Mouse (Mus musculus): ENCODE results near the gene Nt5c3b. TPM values are rescaled to one million over a fixed set of nuclear protein-coding genes. Genes with fewer than 3 reads are reported as not detected.

Gene Nt5c3b
- polyA plus RNA-seq, 1 experiment from 2014 or later = 110 TPM

DNA sequence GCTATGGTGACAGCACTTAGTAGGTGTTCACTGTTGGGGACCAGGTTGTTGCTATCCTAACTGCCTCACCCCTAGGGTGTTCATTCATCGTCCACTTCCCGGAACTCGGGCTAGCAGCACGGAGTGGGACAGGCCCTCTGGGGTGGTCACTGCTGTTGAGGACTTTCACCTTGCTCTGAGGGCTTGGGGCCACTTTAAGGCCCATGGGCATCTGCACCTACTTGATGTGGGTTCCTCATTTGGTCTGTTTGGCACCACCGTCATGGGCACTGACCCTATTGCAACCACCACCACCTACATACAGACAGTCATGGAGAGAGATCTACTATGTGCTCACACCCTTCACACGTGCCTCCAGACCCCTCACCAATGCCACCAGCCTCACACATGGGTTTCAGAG is 54.5 kb downstream of the Nt5c3b start:
- Histone ChIP-seq H3K4me2 (no peak overlapping the region), H3K9ac (no peak overlapping the region)
- 94% methylated on average over 6 of the region's 6 CpGs for WGBS

DNA sequence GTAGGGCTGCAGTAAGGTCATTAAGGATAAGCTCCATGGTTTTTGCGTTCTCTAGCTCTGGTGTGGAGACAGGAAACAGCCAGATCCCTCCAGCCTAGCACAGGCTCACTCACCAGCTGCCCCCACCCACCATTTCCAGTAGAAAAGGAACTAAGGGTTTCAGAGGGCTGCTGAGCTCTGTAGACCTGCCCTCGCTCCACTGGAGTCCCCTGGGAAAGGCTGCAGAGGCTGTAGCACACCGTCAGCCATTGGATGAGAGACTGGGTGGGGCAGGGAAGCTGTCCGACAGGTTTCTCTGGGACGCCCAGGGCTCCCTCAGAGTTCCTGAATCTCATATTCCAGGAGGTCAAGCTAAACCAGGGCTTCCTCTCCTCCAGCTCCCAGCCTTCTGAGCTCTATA is 55.0 kb downstream of the Nt5c3b start:
- Histone ChIP-seq H3K9me3 (no peaks in the 10 kb centered on the region), H3K4me2 (no peak overlapping the region), H3K4me3 (no peak overlapping the region), H3K36me3 (peaks cover 46% of the 10 kb centered on the region), H3K9ac (no peak overlapping the region), H3K27me3 (no peaks in the 10 kb centered on the region), H3K4me1 (replicated peaks) (peaks cover 41% of the 10 kb centered on the region), H3K27ac (replicated peaks) (no peak overlapping the region)
- no peak for ATAC-seq (ENCODE audit: low read depth)
- 56% methylated on average over 5 of the region's 5 CpGs for WGBS

More for the DNA sequence above, 54.5 kb downstream of the Nt5c3b start:
- Histone ChIP-seq H3K4me3 (no peak overlapping the region), H3K9me3 (no peaks in the 10 kb centered on the region), H3K27ac (replicated peaks) (no peak overlapping the region), H3K4me1 (replicated peaks) (peaks cover 41% of the 10 kb centered on the region), H3K36me3 (peaks cover 41% of the 10 kb centered on the region), H3K27me3 (no peaks in the 10 kb centered on the region)
- no peak for ATAC-seq (ENCODE audit: low read depth)

- no peak overlapping the region for H3K4me3 ChIP-seq
- H3K36me3 ChIP-seq = peaks cover 60% of the 10 kb centered on the region
- no peak for ATAC-seq (ENCODE audit: low read depth)
- H3K27ac ChIP-seq (replicated peaks) = no peak overlapping the region
- no peak overlapping the region for H3K9ac ChIP-seq
- no peaks in the 10 kb centered on the region for H3K9me3 ChIP-seq
- no peak overlapping the region for H3K4me2 ChIP-seq
- H3K4me1 ChIP-seq (replicated peaks) = peaks cover 25% of the 10 kb centered on the region
- no peaks in the 10 kb centered on the region for H3K27me3 ChIP-seq
- WGBS = 86% methylated on average over 3 of the region's 3 CpGs
Measured at GRCm38 (mm10) chr11:100385016-100385415, 56.6 kb downstream of the Nt5c3b start.

DNA sequence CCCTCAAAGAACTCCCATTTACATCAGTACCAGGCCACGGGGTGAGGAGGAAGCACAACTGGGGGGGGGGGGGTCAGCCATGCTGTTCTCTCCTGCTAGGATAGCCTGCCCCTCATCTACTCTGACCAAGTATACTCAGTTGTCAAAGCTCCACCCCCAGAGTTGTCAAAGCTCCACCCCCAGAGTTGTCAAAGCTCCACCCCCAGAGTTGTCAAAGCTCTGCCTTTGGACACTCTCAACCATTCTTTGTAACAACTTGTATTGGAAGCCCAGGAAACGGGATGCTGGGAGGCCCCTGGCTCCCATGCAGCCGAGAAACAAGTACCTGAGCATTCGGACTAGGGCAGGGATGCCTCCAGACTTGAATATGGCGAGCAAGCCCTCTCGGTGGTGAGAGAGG is 58.9 kb downstream of the Nt5c3b start:
- 82% methylated on average over 6 of the region's 6 CpGs for WGBS
- H3K4me2 ChIP-seq = no peak overlapping the region
- no peaks in the 10 kb centered on the region for H3K27me3 ChIP-seq
- no peak for ATAC-seq (ENCODE audit: low read depth)
- H3K4me3 ChIP-seq = no peak overlapping the region
- peaks cover 83% of the 10 kb centered on the region for H3K36me3 ChIP-seq
- peaks cover 8% of the 10 kb centered on the region for H3K4me1 ChIP-seq (replicated peaks)
- no peaks in the 10 kb centered on the region for H3K9me3 ChIP-seq
- H3K9ac ChIP-seq = no peak overlapping the region
- no peak overlapping the region for H3K27ac ChIP-seq (replicated peaks)

GRCm38 (mm10) chr11:100379311-100379710 is 62.3 kb downstream of the Nt5c3b start:
- ATAC-seq (ENCODE audit: low read depth) = no peak
- Histone ChIP-seq H3K36me3 (peaks cover 89% of the 10 kb centered on the region), H3K4me2 (no peak overlapping the region), H3K9ac (no peak overlapping the region), H3K27me3 (no peaks in the 10 kb centered on the region), H3K27ac (replicated peaks) (no peak overlapping the region), H3K9me3 (no peaks in the 10 kb centered on the region), H3K4me1 (replicated peaks) (no peaks in the 10 kb centered on the region), H3K4me3 (no peak overlapping the region)
- 95% methylated on average over 4 of the region's 4 CpGs for WGBS

DNA sequence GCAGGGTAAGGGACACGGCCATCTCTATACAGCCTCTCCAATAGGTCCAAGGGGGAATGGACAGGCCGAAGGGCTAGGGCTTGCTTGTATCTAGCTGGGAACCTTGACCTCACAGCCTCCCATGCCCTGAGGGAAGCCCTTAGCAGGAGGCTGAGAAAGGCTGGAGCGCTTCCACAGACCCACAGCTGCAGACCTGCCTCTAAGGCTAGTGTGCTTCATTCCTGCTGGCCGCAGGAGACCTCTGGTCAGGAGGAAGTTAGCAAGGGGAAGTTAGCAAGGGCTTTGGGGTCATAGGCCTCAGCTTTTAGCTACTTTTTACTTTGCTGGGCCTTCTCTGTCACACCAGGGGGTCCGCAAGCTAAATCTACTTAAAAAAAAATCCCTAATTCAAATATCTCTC is 63.2 kb downstream of the Nt5c3b start:
- Histone ChIP-seq H3K27ac (replicated peaks) (no peak overlapping the region), H3K4me2 (no peak overlapping the region), H3K4me1 (replicated peaks) (no peaks in the 10 kb centered on the region), H3K4me3 (no peak overlapping the region), H3K9ac (no peak overlapping the region), H3K27me3 (no peaks in the 10 kb centered on the region), H3K36me3 (peaks cover 90% of the 10 kb centered on the region), H3K9me3 (no peaks in the 10 kb centered on the region)
- WGBS = 93% methylated on average over 5 of the region's 5 CpGs
- ATAC-seq (ENCODE audit: low read depth) = no peak

DNA sequence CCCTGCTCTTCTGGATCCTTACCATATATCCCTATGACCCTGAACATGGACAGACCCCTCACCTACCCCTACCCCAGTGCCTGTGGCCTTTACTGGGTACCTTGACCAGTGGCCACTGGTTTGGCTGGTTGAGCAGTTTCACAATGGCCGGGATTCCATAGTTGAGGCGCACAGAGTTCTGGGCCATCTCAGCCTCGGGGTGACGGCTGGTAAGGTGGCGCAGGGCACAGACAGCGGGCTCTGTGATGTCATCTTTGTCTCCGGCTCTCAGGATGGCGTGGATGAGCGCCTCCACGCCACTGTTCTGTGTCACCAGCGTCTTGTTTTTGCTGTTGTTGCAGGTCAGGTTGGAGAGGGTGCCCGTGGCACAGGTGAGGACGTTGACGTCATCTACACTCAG is 63.6 kb downstream of the Nt5c3b start:
- Histone ChIP-seq H3K36me3 (peaks cover 89% of the 10 kb centered on the region), H3K9ac (no peak overlapping the region), H3K4me2 (no peak overlapping the region), H3K4me3 (no peak overlapping the region), H3K27ac (replicated peaks) (no peak overlapping the region), H3K9me3 (no peaks in the 10 kb centered on the region), H3K27me3 (no peaks in the 10 kb centered on the region), H3K4me1 (replicated peaks) (no peaks in the 10 kb centered on the region)
- WGBS = 95% methylated on average over 14 of the region's 14 CpGs
- ATAC-seq (ENCODE audit: low read depth) = no peak

GRCm38 (mm10) chr11:100376746-100377389 is 64.7 kb downstream of the Nt5c3b start:
- H3K4me2 ChIP-seq = no peak overlapping the region
- no peak overlapping the region for H3K27ac ChIP-seq (replicated peaks)
- peaks cover 88% of the 10 kb centered on the region for H3K36me3 ChIP-seq
- H3K9me3 ChIP-seq = no peaks in the 10 kb centered on the region
- 92% methylated on average over 21 of the region's 21 CpGs for WGBS
- H3K27me3 ChIP-seq = no peaks in the 10 kb centered on the region
- H3K4me1 ChIP-seq (replicated peaks) = no peaks in the 10 kb centered on the region
- no peak overlapping the region for H3K4me3 ChIP-seq
- no peak overlapping the region for H3K9ac ChIP-seq
- ATAC-seq (ENCODE audit: low read depth) = no peak

- WGBS = 64% methylated on average over 4 of the region's 4 CpGs
- peaks cover 90% of the 10 kb centered on the region for H3K36me3 ChIP-seq
- no peak overlapping the region for H3K4me2 ChIP-seq
Measured at GRCm38 (mm10) chr11:100376005-100376404, 65.6 kb downstream of the Nt5c3b start.

GRCm38 (mm10) chr11:100375127-100375526 is 66.5 kb downstream of the Nt5c3b start:
- H3K4me3 ChIP-seq = no peak overlapping the region
- no peaks in the 10 kb centered on the region for H3K27me3 ChIP-seq
- WGBS = 92% methylated on average over 9 of the region's 9 CpGs
- no peak for ATAC-seq (ENCODE audit: low read depth)
- H3K9me3 ChIP-seq = no peaks in the 10 kb centered on the region
- H3K9ac ChIP-seq = no peak overlapping the region
- H3K4me1 ChIP-seq (replicated peaks) = no peaks in the 10 kb centered on the region
- H3K27ac ChIP-seq (replicated peaks) = no peak overlapping the region
- no peak overlapping the region for H3K4me2 ChIP-seq
- H3K36me3 ChIP-seq = peaks cover 89% of the 10 kb centered on the region

More at GRCm38 (mm10) chr11:100376005-100376404, 65.6 kb downstream of the Nt5c3b start:
- Histone ChIP-seq H3K9ac (no peak overlapping the region), H3K9me3 (no peaks in the 10 kb centered on the region), H3K27me3 (no peaks in the 10 kb centered on the region), H3K4me1 (replicated peaks) (no peaks in the 10 kb centered on the region), H3K4me3 (no peak overlapping the region), H3K27ac (replicated peaks) (no peak overlapping the region)
- no peak for ATAC-seq (ENCODE audit: low read depth)

Small RNAs within 50 kb of the gene (microRNA-seq; reads per million reads assigned to microRNA genes)
- gene Gm27374 (not detected), gene Mir7116 (0.44 reads per million)

Other genes starting within 250 kb of the Nt5c3b start
- gene Krt9, start 248.6 kb downstream of the Nt5c3b start, polyA plus RNA-seq (2015; fragmentation: Nextera tagmentation; extraction: Ambion mirVana) = not detected in 2 replicates
- gene Krt14, start 234.3 kb downstream of the Nt5c3b start, polyA plus RNA-seq (2015; fragmentation: Nextera tagmentation; extraction: Ambion mirVana) = 1.6 and 7.2 TPM in 2 replicates
- not detected in 2 replicates for gene Krt16, start 192.9 kb downstream of the Nt5c3b start, polyA plus RNA-seq (2015; fragmentation: Nextera tagmentation; extraction: Ambion mirVana)
- gene Krt17, start 180.8 kb downstream of the Nt5c3b start, polyA plus RNA-seq (2015; fragmentation: Nextera tagmentation; extraction: Ambion mirVana) = 0.73 and 1.4 TPM in 2 replicates
- gene Krt42, start 171.9 kb downstream of the Nt5c3b start, polyA plus RNA-seq (2015; fragmentation: Nextera tagmentation; extraction: Ambion mirVana) = not detected in 2 replicates
- 1,277 and 1,563 TPM in 2 replicates for gene Eif1, start 121.9 kb downstream of the Nt5c3b start, polyA plus RNA-seq (2015; fragmentation: Nextera tagmentation; extraction: Ambion mirVana)
- 0.76 TPM in 1 of 2 replicates, not detected in the other for gene Gast, start 107.4 kb downstream of the Nt5c3b start, polyA plus RNA-seq (2015; fragmentation: Nextera tagmentation; extraction: Ambion mirVana)
- 62.7 and 67.4 TPM in 2 replicates for gene Hap1, start 85.7 kb downstream of the Nt5c3b start, polyA plus RNA-seq (2015; fragmentation: Nextera tagmentation; extraction: Ambion mirVana)
- gene Jup, start 44.0 kb downstream of the Nt5c3b start, polyA plus RNA-seq (2015; fragmentation: Nextera tagmentation; extraction: Ambion mirVana) = 91.6 and 94.4 TPM in 2 replicates
- 24.6 and 27.6 TPM in 2 replicates for gene P3h4, start 27.0 kb downstream of the Nt5c3b start, polyA plus RNA-seq (2015; fragmentation: Nextera tagmentation; extraction: Ambion mirVana)
- 33.5 and 37.0 TPM in 2 replicates for gene Fkbp10, start 26.1 kb downstream of the Nt5c3b start, polyA plus RNA-seq (2015; fragmentation: Nextera tagmentation; extraction: Ambion mirVana)
- gene Klhl10, start 109 bp upstream of the Nt5c3b start, polyA plus RNA-seq (2015; fragmentation: Nextera tagmentation; extraction: Ambion mirVana) = 0.65 and 0.75 TPM in 2 replicates
- gene Klhl11, start 30.9 kb upstream of the Nt5c3b start, polyA plus RNA-seq (2015; fragmentation: Nextera tagmentation; extraction: Ambion mirVana) = 10.2 and 12.1 TPM in 2 replicates
- 267 and 279 TPM in 2 replicates for gene Acly, start 86.2 kb upstream of the Nt5c3b start, polyA plus RNA-seq (2015; fragmentation: Nextera tagmentation; extraction: Ambion mirVana)
- gene Ttc25, start 103.8 kb upstream of the Nt5c3b start, polyA plus RNA-seq (2015; fragmentation: Nextera tagmentation; extraction: Ambion mirVana) = 2.4 and 2.7 TPM in 2 replicates
- gene Cnp, start 133.1 kb upstream of the Nt5c3b start, polyA plus RNA-seq (2015; fragmentation: Nextera tagmentation; extraction: Ambion mirVana) = 46.0 and 53.2 TPM in 2 replicates
- gene Nkiras2, start 177.4 kb upstream of the Nt5c3b start, polyA plus RNA-seq (2015; fragmentation: Nextera tagmentation; extraction: Ambion mirVana) = 109 and 112 TPM in 2 replicates
- 304 and 317 TPM in 2 replicates for gene Dnajc7, start 178.4 kb upstream of the Nt5c3b start, polyA plus RNA-seq (2015; fragmentation: Nextera tagmentation; extraction: Ambion mirVana)